Mouse (Mus musculus): ENCODE measurements around the gene Mag. TPM values are rescaled to one million over a fixed set of nuclear protein-coding genes. Genes with fewer than 3 reads are reported as not detected.

Gene Mag
- polyA plus RNA-seq, 2 experiments = 0.11 to 0.13 TPM

- no peak overlapping the region for H3K4me3 ChIP-seq (ENCODE audit: insufficient read depth in 1 of 2, low read depth in 2 of 2, low read length in 2 of 2)
- no peaks in the 10 kb centered on the region for H3K36me3 ChIP-seq (replicated peaks; ENCODE audit: control insufficient read depth, insufficient read depth, low read depth)
- no peak for ATAC-seq (ENCODE audit: insufficient read depth)
- H3K4me2 ChIP-seq (ENCODE audit: low read depth) = no peak overlapping the region
- H3K4me1 ChIP-seq (replicated peaks; ENCODE audit: control insufficient read depth in 2 of 2, insufficient read depth in 2 of 2, low read length in 1 of 2) = peaks cover 0 to 6% of the 10 kb centered on the region in 2 experiments; a peak in 1 of 4 replicates
- no peak overlapping the region for H3K9ac ChIP-seq (replicated peaks)
- 48% methylated on average over 8 of the region's 8 CpGs for WGBS (ENCODE audit: insufficient replicate concordance)
- H3K9me3 ChIP-seq (ENCODE audit: control insufficient read depth, low read length) = no peaks in the 10 kb centered on the region
- H3K27ac ChIP-seq = no peak overlapping the region
- no peak for TF ChIP-seq CTCF (IDR thresholded peaks at IDR 0.05; ENCODE audit: low read depth)
- TF ChIP-seq EP300 (IDR thresholded peaks at IDR 0.05; ENCODE audit: low read depth) = no peak
- DNase-seq (ENCODE audit: low read depth in 3 of 3, low spot score in 3 of 3) = no peak
- H3K27me3 ChIP-seq (ENCODE audit: control insufficient read depth, insufficient read depth, low read length) = no peaks in the 10 kb centered on the region
These were observed 51.3 kb downstream of the Mag start for GRCm38 (mm10) chr7:30863386-30863785.

- no peak for ATAC-seq (ENCODE audit: insufficient read depth)
- H3K36me3 ChIP-seq (replicated peaks; ENCODE audit: control insufficient read depth, insufficient read depth, low read depth) = no peaks in the 10 kb centered on the region
- WGBS (ENCODE audit: insufficient replicate concordance) = 65% methylated on average over 12 of the region's 12 CpGs
- no peak within 1 kb of the TSS for H3K27ac ChIP-seq
- no peaks in the 10 kb centered on the region for H3K9me3 ChIP-seq (ENCODE audit: control insufficient read depth, low read length)
- no peak within 1 kb of the TSS for H3K9ac ChIP-seq (replicated peaks)
- TF ChIP-seq CTCF (IDR thresholded peaks at IDR 0.05; ENCODE audit: low read depth) = no peak
- TF ChIP-seq EP300 (IDR thresholded peaks at IDR 0.05; ENCODE audit: low read depth) = no peak
- H3K4me1 ChIP-seq (replicated peaks; ENCODE audit: control insufficient read depth in 2 of 2, insufficient read depth in 2 of 2, low read length in 1 of 2) = peaks cover 0 to 6% of the 10 kb centered on the region in 2 experiments; a peak in 1 of 4 replicates
- no peak within 1 kb of the TSS for H3K4me2 ChIP-seq (ENCODE audit: low read depth)
- no peak for DNase-seq (ENCODE audit: low read depth in 3 of 3, low spot score in 3 of 3)
- no peak within 1 kb of the TSS for H3K4me3 ChIP-seq (ENCODE audit: insufficient read depth in 1 of 2, low read depth in 2 of 2, low read length in 2 of 2)
- no peaks in the 10 kb centered on the region for H3K27me3 ChIP-seq (ENCODE audit: control insufficient read depth, insufficient read depth, low read length)
These were observed 53.2 kb downstream of the Mag start, which contains the start of gene Ffar1 for GRCm38 (mm10) chr7:30861464-30861863. Gene Ffar1 (minus strand): TSS chr7:30861564.

GRCm38 (mm10) chr7:30859635-30860402, 54.9 kb downstream of the Mag start:
- H3K36me3 ChIP-seq (replicated peaks; ENCODE audit: control insufficient read depth, insufficient read depth, low read depth) = no peaks in the 10 kb centered on the region
- peak; percentile 83 for TF ChIP-seq CTCF (IDR thresholded peaks at IDR 0.05; ENCODE audit: low read depth)
- TF ChIP-seq EP300 (IDR thresholded peaks at IDR 0.05; ENCODE audit: low read depth) = no peak
- H3K27ac ChIP-seq = no peak overlapping the region
- peaks cover 0 to 6% of the 10 kb centered on the region in 2 experiments; a peak in 1 of 4 replicates for H3K4me1 ChIP-seq (replicated peaks; ENCODE audit: control insufficient read depth in 2 of 2, insufficient read depth in 2 of 2, low read length in 1 of 2)
- H3K4me3 ChIP-seq (ENCODE audit: insufficient read depth in 1 of 2, low read depth in 2 of 2, low read length in 2 of 2) = no peak overlapping the region
- WGBS (ENCODE audit: insufficient replicate concordance) = 2% methylated on average over 16 of the region's 16 CpGs
- no peaks in the 10 kb centered on the region for H3K9me3 ChIP-seq (ENCODE audit: control insufficient read depth, low read length)
- peak in 2 of 3 experiments; percentile 24 to 30 for DNase-seq (ENCODE audit: low read depth in 3 of 3, low spot score in 3 of 3)
- H3K27me3 ChIP-seq (ENCODE audit: control insufficient read depth, insufficient read depth, low read length) = no peaks in the 10 kb centered on the region
- no peak overlapping the region for H3K9ac ChIP-seq (replicated peaks)
- ATAC-seq (ENCODE audit: insufficient read depth) = peak; percentile 41; the same call in 1 of the 2 replicates
- no peak overlapping the region; the same call in 1 of the 2 replicates for H3K4me2 ChIP-seq (ENCODE audit: low read depth)

DNA sequence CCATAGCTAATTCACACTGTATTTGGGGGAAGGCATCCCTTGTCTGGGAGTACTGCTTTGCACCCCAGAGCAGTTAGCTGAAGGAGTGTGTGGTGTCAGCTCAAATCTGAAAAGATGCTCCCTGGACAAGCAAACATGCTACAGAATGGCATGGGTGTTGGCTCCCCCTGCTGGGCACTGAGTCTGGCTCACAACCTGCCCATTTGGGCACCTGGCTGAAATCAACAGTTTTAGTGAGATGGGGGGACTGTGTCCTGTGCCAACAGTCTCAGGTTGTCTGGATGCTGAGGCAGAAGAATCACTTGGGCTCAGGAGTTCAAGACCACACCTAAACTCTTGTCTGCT, 55.4 kb downstream of the Mag start:
- TF ChIP-seq CTCF (IDR thresholded peaks at IDR 0.05; ENCODE audit: low read depth) = peak; percentile 86
- no peak for TF ChIP-seq EP300 (IDR thresholded peaks at IDR 0.05; ENCODE audit: low read depth)
- Histone ChIP-seq H3K4me1 (replicated peaks; ENCODE audit: control insufficient read depth in 2 of 2, insufficient read depth in 2 of 2, low read length in 1 of 2) (peaks cover 0 to 6% of the 10 kb centered on the region in 2 experiments; a peak in 1 of 4 replicates), H3K9ac (replicated peaks) (no peak overlapping the region), H3K9me3 (ENCODE audit: control insufficient read depth, low read length) (no peaks in the 10 kb centered on the region), H3K27me3 (ENCODE audit: control insufficient read depth, insufficient read depth, low read length) (no peaks in the 10 kb centered on the region), H3K4me2 (ENCODE audit: low read depth) (no peak overlapping the region), H3K36me3 (replicated peaks; ENCODE audit: control insufficient read depth, insufficient read depth, low read depth) (no peaks in the 10 kb centered on the region), H3K27ac (no peak overlapping the region), H3K4me3 (ENCODE audit: insufficient read depth in 1 of 2, low read depth in 2 of 2, low read length in 2 of 2) (no peak overlapping the region)
- ATAC-seq (ENCODE audit: insufficient read depth) (no peak), DNase-seq (ENCODE audit: low read depth in 3 of 3, low spot score in 3 of 3) (peak in 2 of 3 experiments; percentile 16 to 29)

GRCm38 (mm10) chr7:30857746-30858145, 56.9 kb downstream of the Mag start:
- 58% methylated on average over 1 of the region's 1 CpGs for WGBS (ENCODE audit: insufficient replicate concordance)
- ATAC-seq (ENCODE audit: insufficient read depth) (no peak), DNase-seq (ENCODE audit: low read depth in 3 of 3, low spot score in 3 of 3) (no peak)
- Histone ChIP-seq H3K27me3 (ENCODE audit: control insufficient read depth, insufficient read depth, low read length) (no peaks in the 10 kb centered on the region), H3K9me3 (ENCODE audit: control insufficient read depth, low read length) (no peaks in the 10 kb centered on the region), H3K4me2 (ENCODE audit: low read depth) (no peak overlapping the region), H3K4me1 (replicated peaks; ENCODE audit: control insufficient read depth in 2 of 2, insufficient read depth in 2 of 2, low read length in 1 of 2) (peaks cover 0 to 6% of the 10 kb centered on the region in 2 experiments; a peak in 1 of 4 replicates), H3K4me3 (ENCODE audit: insufficient read depth in 1 of 2, low read depth in 2 of 2, low read length in 2 of 2) (no peak overlapping the region), H3K9ac (replicated peaks) (no peak overlapping the region), H3K36me3 (replicated peaks; ENCODE audit: control insufficient read depth, insufficient read depth, low read depth) (no peaks in the 10 kb centered on the region), H3K27ac (no peak overlapping the region)
- TF ChIP-seq EP300 (IDR thresholded peaks at IDR 0.05; ENCODE audit: low read depth) (no peak), CTCF (IDR thresholded peaks at IDR 0.05; ENCODE audit: low read depth) (no peak)

Measured in liver, embryonic 14.5 days (tissue).